Mouse (Mus musculus): ENCODE measurements around the gene Tshz2. TPM values are rescaled to one million over a fixed set of nuclear protein-coding genes. Genes with fewer than 3 reads are reported as not detected.
A peak's percentile ranks its signal among the peaks of the same experiment; 100 is the strongest.

Gene Tshz2
- polyA plus RNA-seq, 1 experiment from 2014 or later, result 22.8 TPM

- no peak for ATAC-seq
- H3K4me2 ChIP-seq (ENCODE audit: low read length), result no peak overlapping the region
- H3K27ac ChIP-seq (ENCODE audit: low read length), result peak overlapping the region; percentile 30; the same call in 1 of the 2 replicates
- H3K27me3 ChIP-seq (ENCODE audit: control insufficient read depth, insufficient read depth, low read depth, low read length), result no peaks in the 10 kb centered on the region
- H3K9me3 ChIP-seq (replicated peaks; ENCODE audit: control insufficient read depth, low read length, poor library complexity, severe bottlenecking), result no peaks in the 10 kb centered on the region
- H3K4me1 ChIP-seq (ENCODE audit: control insufficient read depth, insufficient read depth, low read length), result peaks cover 14% of the 10 kb centered on the region
- 37% methylated on average over 7 of the region's 7 CpGs for WGBS
- H3K36me3 ChIP-seq (ENCODE audit: control insufficient read depth, insufficient read depth, low read length), result no peaks in the 10 kb centered on the region
- no peak overlapping the region for H3K9ac ChIP-seq (ENCODE audit: low read depth, low read length)
- no peak overlapping the region for H3K4me3 ChIP-seq (ENCODE audit: low read depth, low read length)
These were observed 101.2 kb downstream of the Tshz2 start for GRCm38 (mm10) chr2:169734053-169734452.

GRCm38 (mm10) chr2:169735475-169736406 is 102.9 kb downstream of the Tshz2 start:
- Histone ChIP-seq H3K4me3 (ENCODE audit: low read depth, low read length) (no peak overlapping the region), H3K27me3 (ENCODE audit: control insufficient read depth, insufficient read depth, low read depth, low read length) (no peaks in the 10 kb centered on the region), H3K4me2 (ENCODE audit: low read length) (no peak overlapping the region), H3K36me3 (ENCODE audit: control insufficient read depth, insufficient read depth, low read length) (no peaks in the 10 kb centered on the region), H3K9ac (ENCODE audit: low read depth, low read length) (no peak overlapping the region), H3K4me1 (ENCODE audit: control insufficient read depth, insufficient read depth, low read length) (peaks cover 14% of the 10 kb centered on the region), H3K27ac (ENCODE audit: low read length) (no peak overlapping the region), H3K9me3 (replicated peaks; ENCODE audit: control insufficient read depth, low read length, poor library complexity, severe bottlenecking) (no peaks in the 10 kb centered on the region)
- ATAC-seq, result no peak
- 83% methylated on average over 26 of the region's 26 CpGs for WGBS

- Histone ChIP-seq H3K4me2 (ENCODE audit: low read length) (no peak overlapping the region), H3K4me3 (ENCODE audit: low read depth, low read length) (no peak overlapping the region), H3K9ac (ENCODE audit: low read depth, low read length) (no peak overlapping the region), H3K9me3 (replicated peaks; ENCODE audit: control insufficient read depth, low read length, poor library complexity, severe bottlenecking) (no peaks in the 10 kb centered on the region), H3K27me3 (ENCODE audit: control insufficient read depth, insufficient read depth, low read depth, low read length) (no peaks in the 10 kb centered on the region), H3K36me3 (ENCODE audit: control insufficient read depth, insufficient read depth, low read length) (no peaks in the 10 kb centered on the region), H3K4me1 (ENCODE audit: control insufficient read depth, insufficient read depth, low read length) (peaks cover 9% of the 10 kb centered on the region), H3K27ac (ENCODE audit: low read length) (no peak overlapping the region)
- ATAC-seq, result no peak
- WGBS, result 79% methylated on average over 10 of the region's 10 CpGs
These were observed 108.2 kb downstream of the Tshz2 start for GRCm38 (mm10) chr2:169740996-169741395.

- H3K4me1 ChIP-seq (ENCODE audit: control insufficient read depth, insufficient read depth, low read length), result peaks cover 4% of the 10 kb centered on the region; the same call in 1 of the 2 replicates
- H3K9ac ChIP-seq (ENCODE audit: low read depth, low read length), result no peak overlapping the region
- H3K4me3 ChIP-seq (ENCODE audit: low read depth, low read length), result no peak overlapping the region
- H3K27me3 ChIP-seq (ENCODE audit: control insufficient read depth, insufficient read depth, low read depth, low read length), result no peaks in the 10 kb centered on the region
- no peak overlapping the region for H3K27ac ChIP-seq (ENCODE audit: low read length)
- no peak for ATAC-seq
- H3K4me2 ChIP-seq (ENCODE audit: low read length), result no peak overlapping the region
- no peaks in the 10 kb centered on the region for H3K36me3 ChIP-seq (ENCODE audit: control insufficient read depth, insufficient read depth, low read length)
- no peaks in the 10 kb centered on the region for H3K9me3 ChIP-seq (replicated peaks; ENCODE audit: control insufficient read depth, low read length, poor library complexity, severe bottlenecking)
- 87% methylated on average over 2 of the region's 2 CpGs for WGBS
These were observed 110.0 kb downstream of the Tshz2 start for GRCm38 (mm10) chr2:169742791-169743190.

- Histone ChIP-seq H3K4me3 (ENCODE audit: low read depth, low read length) (no peak overlapping the region), H3K27me3 (ENCODE audit: control insufficient read depth, insufficient read depth, low read depth, low read length) (no peaks in the 10 kb centered on the region), H3K9me3 (replicated peaks; ENCODE audit: control insufficient read depth, low read length, poor library complexity, severe bottlenecking) (no peaks in the 10 kb centered on the region), H3K9ac (ENCODE audit: low read depth, low read length) (no peak overlapping the region), H3K4me1 (ENCODE audit: control insufficient read depth, insufficient read depth, low read length) (peaks cover 4% of the 10 kb centered on the region; the same call in 1 of the 2 replicates), H3K36me3 (ENCODE audit: control insufficient read depth, insufficient read depth, low read length) (no peaks in the 10 kb centered on the region), H3K27ac (ENCODE audit: low read length) (no peak overlapping the region; the same call in 1 of the 2 replicates), H3K4me2 (ENCODE audit: low read length) (no peak overlapping the region)
- no peak for ATAC-seq
- 74% methylated on average over 6 of the region's 6 CpGs for WGBS
These were observed 110.5 kb downstream of the Tshz2 start for GRCm38 (mm10) chr2:169743294-169743693.

- H3K4me3 ChIP-seq (ENCODE audit: low read depth, low read length), result no peak overlapping the region
- no peak overlapping the region for H3K9ac ChIP-seq (ENCODE audit: low read depth, low read length)
- no peaks in the 10 kb centered on the region for H3K36me3 ChIP-seq (ENCODE audit: control insufficient read depth, insufficient read depth, low read length)
- no peak for ATAC-seq
- no peaks in the 10 kb centered on the region for H3K9me3 ChIP-seq (replicated peaks; ENCODE audit: control insufficient read depth, low read length, poor library complexity, severe bottlenecking)
- H3K27ac ChIP-seq (ENCODE audit: low read length), result no peak overlapping the region
- 79% methylated on average over 4 of the region's 4 CpGs for WGBS
- no peaks in the 10 kb centered on the region for H3K27me3 ChIP-seq (ENCODE audit: control insufficient read depth, insufficient read depth, low read depth, low read length)
- H3K4me2 ChIP-seq (ENCODE audit: low read length), result no peak overlapping the region
- H3K4me1 ChIP-seq (ENCODE audit: control insufficient read depth, insufficient read depth, low read length), result peaks cover 4% of the 10 kb centered on the region; the same call in 1 of the 2 replicates
These were observed 111.1 kb downstream of the Tshz2 start for GRCm38 (mm10) chr2:169743910-169744309.

- ATAC-seq, result no peak
- Histone ChIP-seq H3K4me1 (ENCODE audit: control insufficient read depth, insufficient read depth, low read length) (peaks cover 7% of the 10 kb centered on the region), H3K36me3 (ENCODE audit: control insufficient read depth, insufficient read depth, low read length) (no peaks in the 10 kb centered on the region), H3K4me2 (ENCODE audit: low read length) (no peak overlapping the region), H3K27me3 (ENCODE audit: control insufficient read depth, insufficient read depth, low read depth, low read length) (no peaks in the 10 kb centered on the region), H3K9me3 (replicated peaks; ENCODE audit: control insufficient read depth, low read length, poor library complexity, severe bottlenecking) (no peaks in the 10 kb centered on the region), H3K9ac (ENCODE audit: low read depth, low read length) (no peak overlapping the region), H3K4me3 (ENCODE audit: low read depth, low read length) (no peak overlapping the region), H3K27ac (ENCODE audit: low read length) (no peak overlapping the region)
- WGBS, result 90% methylated on average over 7 of the region's 7 CpGs
These were observed 114.4 kb downstream of the Tshz2 start for GRCm38 (mm10) chr2:169747114-169747642.

GRCm38 (mm10) chr2:169749331-169749945 is 116.6 kb downstream of the Tshz2 start:
- Histone ChIP-seq H3K4me2 (ENCODE audit: low read length) (no peak overlapping the region), H3K9me3 (replicated peaks; ENCODE audit: control insufficient read depth, low read length, poor library complexity, severe bottlenecking) (no peaks in the 10 kb centered on the region), H3K27me3 (ENCODE audit: control insufficient read depth, insufficient read depth, low read depth, low read length) (no peaks in the 10 kb centered on the region), H3K4me3 (ENCODE audit: low read depth, low read length) (no peak overlapping the region), H3K4me1 (ENCODE audit: control insufficient read depth, insufficient read depth, low read length) (peaks cover 3% of the 10 kb centered on the region; the same call in 1 of the 2 replicates), H3K27ac (ENCODE audit: low read length) (no peak overlapping the region), H3K36me3 (ENCODE audit: control insufficient read depth, insufficient read depth, low read length) (no peaks in the 10 kb centered on the region), H3K9ac (ENCODE audit: low read depth, low read length) (no peak overlapping the region)
- ATAC-seq, result no peak
- WGBS, result 91% methylated on average over 16 of the region's 16 CpGs
